In the genomic region with DNA sequence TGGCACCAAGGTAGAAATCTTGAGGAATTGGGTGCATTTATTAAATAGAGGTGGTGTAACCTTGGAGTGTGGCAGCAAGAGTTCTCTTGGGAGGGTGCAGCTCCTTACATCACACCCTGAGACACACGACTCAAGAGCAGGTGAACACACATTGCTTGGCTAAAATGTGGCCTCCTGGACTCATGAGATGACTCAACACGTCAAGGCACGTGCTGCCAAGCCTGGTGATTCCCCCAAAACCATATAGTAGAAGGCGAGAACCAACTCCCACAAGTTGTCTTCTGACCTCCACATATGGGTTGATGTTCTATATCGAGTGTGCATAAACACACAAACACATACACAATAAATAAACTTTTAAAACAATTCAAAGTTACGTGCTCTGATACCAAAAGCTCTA, we compare ENCODE assay signal across 46 mouse cellular contexts. TPM values are rescaled to one million over a fixed set of nuclear protein-coding genes. Genes with fewer than 3 reads are reported as not detected.
"Had no signal": no experiment of that assay in that cellular context is flagged by ENCODE, and none has a peak within 500 bp of the region (broad histone marks: within the 10 kb centered on the region; RNA-seq: fewer than 3 reads in every experiment).

No protein-coding gene starts in this region.

- DNase-seq: heart, postnatal 10 days; heart, postnatal 14 days; heart, postnatal 36 days; heart, postnatal 4 days; kidney, adult 11 months; kidney, adult 18-20 months; kidney, adult 2 months; kidney, adult 8-10 months; kidney, adult 9 months; kidney, postnatal 10 days; kidney, postnatal 14 days; kidney, postnatal 25 days; kidney, postnatal 36 days; kidney, postnatal 4 days; layer of hippocampus, adult 9-11 months; layer of hippocampus, postnatal 36 days had no signal

- H3K4me1 ChIP-seq: heart, embryonic 12.5 days; heart, embryonic 13.5 days; heart, embryonic 15.5 days; hindbrain, embryonic 10.5 days; hindbrain, embryonic 12.5 days; hindbrain, embryonic 13.5 days; hindbrain, embryonic 15.5 days had no signal

- ATAC-seq: hindbrain, embryonic 16.5 days; hindbrain, postnatal 0 days; inflammation-experienced regulatory T-cells, adult 6 months; intestine, embryonic 15.5 days; intestine, embryonic 16.5 days had no signal

- H3K27ac ChIP-seq: heart, embryonic 13.5 days; heart, embryonic 15.5 days; hindbrain, embryonic 10.5 days; hindbrain, embryonic 12.5 days; hindbrain, embryonic 13.5 days; hindbrain, embryonic 14.5 days; hindbrain, embryonic 15.5 days; hindbrain, postnatal 0 days; intestine, embryonic 15.5 days; kidney, embryonic 15.5 days; kidney, postnatal 0 days; layer of hippocampus, adult 2 months; left cerebral cortex, adult 2 months had no signal

- H3K9ac ChIP-seq: heart, embryonic 12.5 days; heart, embryonic 13.5 days; heart, embryonic 15.5 days; hindbrain, embryonic 12.5 days; hindbrain, embryonic 13.5 days; hindbrain, embryonic 14.5 days; hindbrain, embryonic 15.5 days; intestine, embryonic 15.5 days; kidney, embryonic 15.5 days had no signal

- H3K9me3 ChIP-seq: heart, embryonic 12.5 days; heart, embryonic 13.5 days; heart, embryonic 15.5 days; hindbrain, embryonic 10.5 days; hindbrain, embryonic 12.5 days; hindbrain, embryonic 13.5 days; hindbrain, embryonic 15.5 days; intestine, embryonic 15.5 days; kidney, embryonic 15.5 days had no signal

- H3K4me3 ChIP-seq: heart, embryonic 12.5 days; heart, embryonic 13.5 days; heart, embryonic 15.5 days; hindbrain, embryonic 10.5 days; hindbrain, embryonic 12.5 days; hindbrain, embryonic 13.5 days; hindbrain, embryonic 15.5 days; intestine, embryonic 15.5 days; kidney, embryonic 15.5 days; layer of hippocampus, adult 2 months; left cerebral cortex, adult 2 months had no signal

- H3K4me2 ChIP-seq: heart, embryonic 11.5 days; heart, embryonic 12.5 days; heart, embryonic 13.5 days; heart, embryonic 15.5 days; hindbrain, embryonic 12.5 days; hindbrain, embryonic 13.5 days; hindbrain, embryonic 14.5 days; hindbrain, embryonic 15.5 days; intestine, embryonic 15.5 days; kidney, embryonic 15.5 days had no signal

- H3K27me3 ChIP-seq: heart, embryonic 13.5 days; heart, embryonic 15.5 days; hindbrain, embryonic 12.5 days; hindbrain, embryonic 13.5 days; hindbrain, embryonic 15.5 days; intestine, embryonic 15.5 days; kidney, embryonic 15.5 days had no signal

- H3K36me3 ChIP-seq: heart, embryonic 12.5 days; heart, embryonic 13.5 days; heart, embryonic 15.5 days; hindbrain, embryonic 10.5 days; hindbrain, embryonic 12.5 days; hindbrain, embryonic 13.5 days; hindbrain, embryonic 15.5 days; intestine, embryonic 15.5 days; kidney, embryonic 15.5 days had no signal

RNA-seq across cellular contexts. Expression of a gene that starts 25.8 kb away (rescaled TPM):
- total RNA-seq: heart, adult 8-10 months; heart, postnatal 10 days; heart, postnatal 14 days; heart, postnatal 25 days; heart, postnatal 36 days; heart, postnatal 4 days; hematopoietic stem cell, adult 5-6 weeks; hindbrain, postnatal 0 days; layer of hippocampus, adult 18-20 months; layer of hippocampus, postnatal 10 days; layer of hippocampus, postnatal 36 days; left cerebral cortex, adult 18-20 months had no signal
- polyA plus RNA-seq: heart, embryonic 11.5 days; heart, embryonic 12.5 days; heart, embryonic 13.5 days; heart, embryonic 14.5 days; heart, postnatal 0 days; hindbrain, embryonic 10.5 days; hindbrain, embryonic 11.5 days; hindbrain, embryonic 14.5 days; hindbrain, postnatal 0 days; inflammation-experienced regulatory T-cells, adult 6 months; kidney, embryonic 15.5 days; kidney, embryonic 16.5 days; large intestine, adult 2 months had no signal

RNA-seq across cellular contexts. Expression of a gene that starts 52.2 kb away (rescaled TPM):
- total RNA-seq: heart, postnatal 25 days had no signal
- polyA plus RNA-seq: heart, embryonic 11.5 days; heart, embryonic 12.5 days; heart, embryonic 13.5 days; heart, embryonic 14.5 days; heart, embryonic 15.5 days; heart, embryonic 16.5 days; heart, postnatal 0 days; hindbrain, embryonic 10.5 days; hindbrain, embryonic 11.5 days; hindbrain, embryonic 12.5 days; hindbrain, embryonic 13.5 days; hindbrain, embryonic 14.5 days; hindbrain, embryonic 15.5 days; hindbrain, embryonic 16.5 days; hindbrain, postnatal 0 days; intestine, embryonic 15.5 days; intestine, embryonic 16.5 days; kidney, adult 2 months; kidney, embryonic 15.5 days; kidney, embryonic 16.5 days had no signal
